Mouse (Mus musculus) limb, embryonic 12.5 days (tissue): Measurements from ENCODE around the gene Ms4a1. TPM values are rescaled to one million over a fixed set of nuclear protein-coding genes. Genes with fewer than 3 reads are reported as not detected.
"Not testable (repeated sequence)": the region's sequence is repeated elsewhere in the genome, so short reads cannot be mapped to it uniquely, and the experiment has no call there.

Experiments
- ATAC-seq: fragments of 200-750 bp; cut with Nextera tagmentation; 2 replicates; pipeline ENCODE4 v1.8.0; 2017; ENCODE audit warnings: low read depth, moderate TSS enrichment; ENCODE audit not compliant: insufficient number of reproducible peaks, insufficient read depth, low FRiP score, low TSS enrichment
- H3K27ac ChIP-seq: fragments of 300-500 bp; sonication (generic); 2 replicates; pipeline ENCODE4 v1.5.1; 2016; ENCODE audit warnings: mild to moderate bottlenecking, moderate library complexity
- H3K27me3 ChIP-seq: fragments of 300-500 bp; sonication (generic); 2 replicates; pipeline ENCODE4 v1.6.1; 2016; ENCODE audit warnings: mild to moderate bottlenecking, moderate library complexity
- H3K36me3 ChIP-seq: fragments of 300-500 bp; sonication (generic); 2 replicates; pipeline ENCODE4 v1.6.1; 2016; ENCODE audit warnings: mild to moderate bottlenecking, moderate library complexity
- H3K4me1 ChIP-seq: fragments of 300-500 bp; sonication (generic); replicated peaks from 2 replicates; pipeline ENCODE4 v1.6.1; 2016
- H3K4me2 ChIP-seq: fragments of 300-500 bp; sonication (generic); 2 replicates; pipeline ENCODE4 v1.6.1; 2016; ENCODE audit warnings: mild to moderate bottlenecking, moderate library complexity
- H3K4me3 ChIP-seq: fragments of 300-500 bp; sonication (generic); replicated peaks from 2 replicates; pipeline ENCODE4 v1.5.1; 2016; ENCODE audit warnings: mild to moderate bottlenecking
- H3K9ac ChIP-seq: fragments of 300-500 bp; sonication (generic); replicated peaks from 2 replicates; pipeline ENCODE4 v1.6.1; 2016; ENCODE audit warnings: mild to moderate bottlenecking, moderate library complexity
- H3K9me3 ChIP-seq: fragments of 300-500 bp; sonication (generic); 2 replicates; pipeline ENCODE4 v1.6.1; 2016; ENCODE audit warnings: mild to moderate bottlenecking, moderate library complexity
- WGBS: fragments of 180-500 bp; shearing (Covaris S2); methylation state at CpG from one replicate; pipeline ENCODE4 v1.1.7; 2016; 5-methylcytosine and 5-hydroxymethylcytosine counted together
- polyA plus RNA-seq: library from polyadenylated mRNA; unstranded; fragments of >200 nt; fragmentation: Nextera tagmentation; extraction: Ambion mirVana; gene quantifications from 2 replicates; pipeline ENCODE4 v1.2.1, GENCODE M21; 2016

Ms4a1 gene
- polyA plus RNA-seq, 1 experiment from 2014 or later, result not detected

- H3K27me3 ChIP-seq, result no peaks in the 10 kb centered on the region
- H3K4me3 ChIP-seq, result no peak overlapping the region
- H3K27ac ChIP-seq, result no peak overlapping the region
- H3K9ac ChIP-seq, result no peak overlapping the region
- H3K4me2 ChIP-seq, result no peak overlapping the region
- H3K4me1 ChIP-seq, result no peaks in the 10 kb centered on the region
- no peaks in the 10 kb centered on the region for H3K36me3 ChIP-seq
- no peak for ATAC-seq
- WGBS, result 85% methylated on average over 9 of the region's 9 CpGs
- H3K9me3 ChIP-seq, result no peaks in the 10 kb centered on the region
These were observed 1.3 kb downstream of the Ms4a1 start for GRCm38 (mm10) chr19:11264602-11265185.

- no peaks in the 10 kb centered on the region for H3K27me3 ChIP-seq
- 86% methylated on average over 3 of the region's 3 CpGs for WGBS
- H3K4me1 ChIP-seq, result no peaks in the 10 kb centered on the region
- no peak overlapping the region for H3K9ac ChIP-seq
- no peak for ATAC-seq
- H3K36me3 ChIP-seq, result no peaks in the 10 kb centered on the region
- H3K27ac ChIP-seq, result no peak overlapping the region
- no peaks in the 10 kb centered on the region for H3K9me3 ChIP-seq
- no peak overlapping the region for H3K4me2 ChIP-seq
- no peak overlapping the region for H3K4me3 ChIP-seq
These were observed 2.5 kb downstream of the Ms4a1 start for GRCm38 (mm10) chr19:11263549-11263948.

GRCm38 (mm10) chr19:11262932-11263331 lies 3.1 kb downstream of the Ms4a1 start:
- not testable (repeated sequence) for H3K36me3 ChIP-seq, H3K27ac ChIP-seq, H3K9ac ChIP-seq, H3K4me1 ChIP-seq, ATAC-seq, H3K27me3 ChIP-seq, H3K4me3 ChIP-seq, H3K9me3 ChIP-seq, H3K4me2 ChIP-seq
- 76% methylated on average over 4 of the region's 4 CpGs for whole genome bisulfite sequencing

GRCm38 (mm10) chr19:11261522-11261921 lies 4.5 kb downstream of the Ms4a1 start:
- H3K4me2 ChIP-seq, result no peak overlapping the region
- H3K9ac ChIP-seq, result no peak overlapping the region
- no peak for ATAC-seq
- H3K4me3 ChIP-seq, result no peak overlapping the region
- no peaks in the 10 kb centered on the region for H3K9me3 ChIP-seq
- 94% methylated on average over 2 of the region's 2 CpGs for WGBS
- H3K4me1 ChIP-seq, result no peaks in the 10 kb centered on the region
- no peak overlapping the region for H3K27ac ChIP-seq
- H3K27me3 ChIP-seq, result no peaks in the 10 kb centered on the region
- H3K36me3 ChIP-seq, result no peaks in the 10 kb centered on the region

GRCm38 (mm10) chr19:11244230-11244629 lies 21.8 kb downstream of the Ms4a1 start:
- no peak overlapping the region for H3K9ac ChIP-seq
- no peak for ATAC-seq
- no peak overlapping the region for H3K4me3 ChIP-seq
- H3K27ac ChIP-seq, result no peak overlapping the region
- no peaks in the 10 kb centered on the region for H3K4me1 ChIP-seq
- H3K9me3 ChIP-seq, result no peaks in the 10 kb centered on the region
- H3K27me3 ChIP-seq, result no peaks in the 10 kb centered on the region
- no peak overlapping the region for H3K4me2 ChIP-seq
- no peaks in the 10 kb centered on the region for H3K36me3 ChIP-seq

- H3K4me2 ChIP-seq, result no peak overlapping the region
- H3K9me3 ChIP-seq, result no peaks in the 10 kb centered on the region
- no peak overlapping the region for H3K4me3 ChIP-seq
- ATAC-seq, result no peak
- no peak overlapping the region for H3K27ac ChIP-seq
- no peaks in the 10 kb centered on the region for H3K36me3 ChIP-seq
- no peaks in the 10 kb centered on the region for H3K4me1 ChIP-seq
- WGBS, result 68% methylated on average over 5 of the region's 5 CpGs
- H3K27me3 ChIP-seq, result no peaks in the 10 kb centered on the region
- no peak overlapping the region for H3K9ac ChIP-seq
These were observed 23.5 kb downstream of the Ms4a1 start for GRCm38 (mm10) chr19:11242560-11242959.

GRCm38 (mm10) chr19:11235820-11236219 lies 30.2 kb downstream of the Ms4a1 start:
- H3K4me2 ChIP-seq, result no peak overlapping the region
- no peak overlapping the region for H3K4me3 ChIP-seq
- peaks cover 5% of the 10 kb centered on the region for H3K4me1 ChIP-seq
- no peak overlapping the region for H3K9ac ChIP-seq
- no peak for ATAC-seq
- H3K36me3 ChIP-seq, result no peaks in the 10 kb centered on the region
- no peaks in the 10 kb centered on the region for H3K27me3 ChIP-seq
- H3K9me3 ChIP-seq, result no peaks in the 10 kb centered on the region
- H3K27ac ChIP-seq, result no peak overlapping the region

GRCm38 (mm10) chr19:11234921-11235735 lies 30.9 kb downstream of the Ms4a1 start:
- H3K27ac ChIP-seq, result 0 out of 2 replicates have a peak overlapping the region, but pooled peaks have one; percentile 62
- H3K4me2 ChIP-seq, result no peak overlapping the region
- H3K9ac ChIP-seq, result no peak overlapping the region
- peak; percentile 59; the same call in 1 of the 2 replicates for ATAC-seq
- WGBS, result 39% methylated on average over 5 of the region's 5 CpGs
- peaks cover 5% of the 10 kb centered on the region for H3K4me1 ChIP-seq
- H3K4me3 ChIP-seq, result no peak overlapping the region
- H3K27me3 ChIP-seq, result no peaks in the 10 kb centered on the region
- no peaks in the 10 kb centered on the region for H3K9me3 ChIP-seq
- H3K36me3 ChIP-seq, result no peaks in the 10 kb centered on the region

GRCm38 (mm10) chr19:11234244-11234643 lies 31.8 kb downstream of the Ms4a1 start:
- no peak overlapping the region for H3K9ac ChIP-seq
- no peaks in the 10 kb centered on the region for H3K36me3 ChIP-seq
- H3K27me3 ChIP-seq, result no peaks in the 10 kb centered on the region
- peaks cover 5% of the 10 kb centered on the region for H3K4me1 ChIP-seq
- no peaks in the 10 kb centered on the region for H3K9me3 ChIP-seq
- no peak overlapping the region for H3K4me2 ChIP-seq
- H3K4me3 ChIP-seq, result no peak overlapping the region
- no peak overlapping the region for H3K27ac ChIP-seq
- ATAC-seq, result no peak
- 85% methylated on average over 5 of the region's 5 CpGs for WGBS

GRCm38 (mm10) chr19:11232348-11232747 lies 33.7 kb downstream of the Ms4a1 start, which contains the start of gene Ms4a12:
Ms4a12 (minus strand) TSS chr19:11232448.
- H3K27ac ChIP-seq, result no peak within 1 kb of the TSS
- no peaks in the 10 kb centered on the region for H3K36me3 ChIP-seq
- no peaks in the 10 kb centered on the region for H3K9me3 ChIP-seq
- H3K4me1 ChIP-seq, result peaks cover 5% of the 10 kb centered on the region
- WGBS, result 66% methylated on average over 5 of the region's 5 CpGs
- H3K4me2 ChIP-seq, result no peak within 1 kb of the TSS
- ATAC-seq, result no peak
- H3K27me3 ChIP-seq, result no peaks in the 10 kb centered on the region
- H3K4me3 ChIP-seq, result no peak within 1 kb of the TSS
- no peak within 1 kb of the TSS for H3K9ac ChIP-seq
